Mouse (Mus musculus) erythroblast, embryonic 14.5 days (primary cell): ENCODE data around the gene Secisbp2l.

Experiments used
- GATA1 ChIP-seq: IDR thresholded peaks from 2 replicates; pipeline ENCODE4 v1.6.1; 2012; ENCODE audit warnings: low read length, inconsistent platforms, mixed read lengths
- TAL1 ChIP-seq: IDR thresholded peaks from 3 replicates; pipeline ENCODE4 v1.6.1; 2012; ENCODE audit warnings: low read length, inconsistent platforms, mixed read lengths

DNA sequence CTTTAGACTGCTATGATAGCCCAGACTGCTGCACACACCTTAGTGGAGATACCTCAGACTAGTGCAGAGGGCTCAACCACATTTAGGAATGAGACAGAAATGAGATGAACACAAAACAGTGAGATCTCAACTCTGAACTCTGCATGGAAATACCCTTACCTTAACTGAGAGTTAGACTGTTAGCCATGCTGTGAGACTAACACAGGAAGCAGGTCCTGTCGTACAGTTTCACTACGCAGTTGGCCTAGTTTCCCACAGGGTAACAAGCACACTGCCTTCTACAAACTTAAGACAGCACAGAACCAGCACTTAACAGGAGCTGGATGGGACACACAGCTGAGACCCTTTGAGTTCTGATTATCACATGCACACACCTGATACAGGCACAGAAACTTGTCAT is 47.3 kb upstream of the Secisbp2l start:
- TF ChIP-seq TAL1: no peak
- no peak for TF ChIP-seq GATA1
